Mouse (Mus musculus): ENCODE data around the gene Scmh1. TPM values are rescaled to one million over a fixed set of nuclear protein-coding genes. Genes with fewer than 3 reads are reported as not detected.
A peak's percentile ranks its signal among the peaks of the same experiment; 100 is the strongest.

The Scmh1 gene
- total and polyA plus RNA-seq, 2 experiments from 2014 or later: 26.8 to 51.5 TPM

GRCm38 (mm10) chr4:120380811-120381391 lies 24.2 kb upstream of the Scmh1 start:
- no peak for TF ChIP-seq EP300 (IDR thresholded peaks at IDR 0.05; ENCODE audit: low read depth)
- peak; percentile 92 for TF ChIP-seq CTCF (IDR thresholded peaks at IDR 0.05; ENCODE audit: low read depth)
- 5% methylated on average over 7 of the region's 7 CpGs for WGBS
- Histone ChIP-seq H3K27me3 (ENCODE audit: control insufficient read depth, insufficient read depth, low read length) (no peaks in the 10 kb centered on the region), H3K4me1 (ENCODE audit: control insufficient read depth, insufficient read depth) (no peaks in the 10 kb centered on the region), H3K9me3 (replicated peaks; ENCODE audit: control insufficient read depth, low read length) (no peaks in the 10 kb centered on the region), H3K27ac (ENCODE audit: low read depth) (no peak overlapping the region), H3K36me3 (replicated peaks; ENCODE audit: control insufficient read depth, insufficient read depth, low read length) (no peaks in the 10 kb centered on the region), H3K9ac (replicated peaks; ENCODE audit: low read depth, low read length) (no peak overlapping the region), H3K4me3 (ENCODE audit: low read depth, low read length) (0 out of 2 replicates have a peak overlapping the region, but pooled peaks have one; percentile 4), H3K4me2 (ENCODE audit: low read depth, low read length) (peak overlapping the region; percentile 27; the same call in 1 of the 2 replicates)
- peak; percentile 94 for DNase-seq (ENCODE audit: low spot score)
- ATAC-seq (ENCODE audit: insufficient read depth, low read depth): peak; percentile 86

- Histone ChIP-seq H3K4me3 (ENCODE audit: low read depth, low read length) (no peak overlapping the region), H3K9me3 (replicated peaks; ENCODE audit: control insufficient read depth, low read length) (no peaks in the 10 kb centered on the region), H3K27ac (ENCODE audit: low read depth) (no peak overlapping the region), H3K4me2 (ENCODE audit: low read depth, low read length) (no peak overlapping the region), H3K4me1 (ENCODE audit: control insufficient read depth, insufficient read depth) (peaks cover 10% of the 10 kb centered on the region; the same call in 1 of the 2 replicates), H3K36me3 (replicated peaks; ENCODE audit: control insufficient read depth, insufficient read depth, low read length) (no peaks in the 10 kb centered on the region), H3K9ac (replicated peaks; ENCODE audit: low read depth, low read length) (no peak overlapping the region), H3K27me3 (ENCODE audit: control insufficient read depth, insufficient read depth, low read length) (no peaks in the 10 kb centered on the region)
- no peak for TF ChIP-seq EP300 (IDR thresholded peaks at IDR 0.05; ENCODE audit: low read depth)
- no peak for TF ChIP-seq CTCF (IDR thresholded peaks at IDR 0.05; ENCODE audit: low read depth)
- DNase-seq (ENCODE audit: low spot score) (no peak), ATAC-seq (ENCODE audit: insufficient read depth, low read depth) (no peak)
- WGBS: 82% methylated on average over 2 of the region's 2 CpGs
Observed at GRCm38 (mm10) chr4:120385496-120385895, 19.6 kb upstream of the Scmh1 start.

GRCm38 (mm10) chr4:120387496-120387895 lies 17.6 kb upstream of the Scmh1 start:
- TF ChIP-seq EP300 (IDR thresholded peaks at IDR 0.05; ENCODE audit: low read depth) (no peak), CTCF (IDR thresholded peaks at IDR 0.05; ENCODE audit: low read depth) (peak; percentile 69)
- WGBS: 25% methylated on average over 4 of the region's 4 CpGs
- Histone ChIP-seq H3K36me3 (replicated peaks; ENCODE audit: control insufficient read depth, insufficient read depth, low read length) (no peaks in the 10 kb centered on the region), H3K9me3 (replicated peaks; ENCODE audit: control insufficient read depth, low read length) (no peaks in the 10 kb centered on the region), H3K9ac (replicated peaks; ENCODE audit: low read depth, low read length) (no peak overlapping the region), H3K4me3 (ENCODE audit: low read depth, low read length) (no peak overlapping the region), H3K27ac (ENCODE audit: low read depth) (no peak overlapping the region), H3K27me3 (ENCODE audit: control insufficient read depth, insufficient read depth, low read length) (no peaks in the 10 kb centered on the region), H3K4me2 (ENCODE audit: low read depth, low read length) (no peak overlapping the region), H3K4me1 (ENCODE audit: control insufficient read depth, insufficient read depth) (peaks cover 15% of the 10 kb centered on the region; the same call in 1 of the 2 replicates)
- DNase-seq (ENCODE audit: low spot score): no peak
- ATAC-seq (ENCODE audit: insufficient read depth, low read depth): 0 out of 2 replicates have a peak, but pooled peaks have one; percentile 47

GRCm38 (mm10) chr4:120387968-120388367 lies 17.1 kb upstream of the Scmh1 start:
- Histone ChIP-seq H3K27ac (ENCODE audit: low read depth) (no peak overlapping the region), H3K9me3 (replicated peaks; ENCODE audit: control insufficient read depth, low read length) (no peaks in the 10 kb centered on the region), H3K4me3 (ENCODE audit: low read depth, low read length) (no peak overlapping the region), H3K4me1 (ENCODE audit: control insufficient read depth, insufficient read depth) (peaks cover 17% of the 10 kb centered on the region; the same call in 1 of the 2 replicates), H3K27me3 (ENCODE audit: control insufficient read depth, insufficient read depth, low read length) (no peaks in the 10 kb centered on the region), H3K4me2 (ENCODE audit: low read depth, low read length) (no peak overlapping the region), H3K9ac (replicated peaks; ENCODE audit: low read depth, low read length) (no peak overlapping the region), H3K36me3 (replicated peaks; ENCODE audit: control insufficient read depth, insufficient read depth, low read length) (no peaks in the 10 kb centered on the region)
- TF ChIP-seq CTCF (IDR thresholded peaks at IDR 0.05; ENCODE audit: low read depth) (no peak), EP300 (IDR thresholded peaks at IDR 0.05; ENCODE audit: low read depth) (no peak)
- 72% methylated on average over 2 of the region's 2 CpGs for WGBS
- DNase-seq (ENCODE audit: low spot score) (no peak), ATAC-seq (ENCODE audit: insufficient read depth, low read depth) (no peak)

- DNase-seq (ENCODE audit: low spot score) (no peak), ATAC-seq (ENCODE audit: insufficient read depth, low read depth) (no peak)
- H3K4me3 ChIP-seq (ENCODE audit: low read depth, low read length): no peak overlapping the region
- H3K27me3 ChIP-seq (ENCODE audit: control insufficient read depth, insufficient read depth, low read length): no peaks in the 10 kb centered on the region
- H3K36me3 ChIP-seq (replicated peaks; ENCODE audit: control insufficient read depth, insufficient read depth, low read length): no peaks in the 10 kb centered on the region
- H3K9me3 ChIP-seq (replicated peaks; ENCODE audit: control insufficient read depth, low read length): no peaks in the 10 kb centered on the region
- TF ChIP-seq EP300 (IDR thresholded peaks at IDR 0.05; ENCODE audit: low read depth): no peak
- no peak for TF ChIP-seq CTCF (IDR thresholded peaks at IDR 0.05; ENCODE audit: low read depth)
- H3K27ac ChIP-seq (ENCODE audit: low read depth): no peak overlapping the region
- 72% methylated on average over 3 of the region's 3 CpGs for WGBS
- H3K4me1 ChIP-seq (ENCODE audit: control insufficient read depth, insufficient read depth): peaks cover 19% of the 10 kb centered on the region
- no peak overlapping the region for H3K4me2 ChIP-seq (ENCODE audit: low read depth, low read length)
- H3K9ac ChIP-seq (replicated peaks; ENCODE audit: low read depth, low read length): no peak overlapping the region
Observed at GRCm38 (mm10) chr4:120388998-120389542, 16.0 kb upstream of the Scmh1 start.
